Mouse (Mus musculus) forebrain, embryonic 11.5 days (tissue): ENCODE results near the gene Dctn2. TPM values are rescaled to one million over a fixed set of nuclear protein-coding genes. Genes with fewer than 3 reads are reported as not detected.

Source experiments
- ATAC-seq: fragments of 200-750 bp; cut with Nextera tagmentation; replicated peaks from 2 replicates; pipeline ENCODE4 v1.8.0; 2017; ENCODE audit warnings: moderate TSS enrichment; ENCODE audit not compliant: low FRiP score
- DNase-seq: peaks from one replicate; pipeline ENCODE4 v3.0.0-alpha.2; 2017; ENCODE audit warnings: low spot score
- H3K27ac ChIP-seq: fragments of 300-500 bp; sonication (generic); 2 replicates; pipeline ENCODE4 v1.5.1; 2014; ENCODE audit warnings: low read depth, low read length
- H3K27me3 ChIP-seq: fragments of 300-500 bp; sonication (generic); 2 replicates; pipeline ENCODE4 v1.6.1; 2014; ENCODE audit warnings: mild to moderate bottlenecking, low read length, mixed read lengths; ENCODE audit not compliant: control insufficient read depth, insufficient read depth
- H3K36me3 ChIP-seq: fragments of 300-500 bp; sonication (generic); 2 replicates; pipeline ENCODE4 v1.6.1; 2014; ENCODE audit warnings: mild to moderate bottlenecking, low read length, moderate library complexity, mixed read lengths; ENCODE audit not compliant: control insufficient read depth, insufficient read depth
- H3K4me1 ChIP-seq: fragments of 300-500 bp; sonication (generic); replicated peaks from 2 replicates; pipeline ENCODE4 v1.6.1; 2014; ENCODE audit warnings: low read length, mixed read lengths; ENCODE audit not compliant: control insufficient read depth, insufficient read depth
- H3K4me2 ChIP-seq: fragments of 300-500 bp; sonication (generic); 2 replicates; pipeline ENCODE4 v1.6.1; 2014; ENCODE audit warnings: low read depth, mild to moderate bottlenecking, low read length, moderate library complexity, mixed read lengths; ENCODE audit not compliant: severe bottlenecking
- H3K4me3 ChIP-seq: fragments of 300-500 bp; sonication (generic); 2 replicates; pipeline ENCODE4 v1.5.1; 2014; ENCODE audit warnings: low read depth, low read length
- H3K9ac ChIP-seq: fragments of 300-500 bp; sonication (generic); 2 replicates; pipeline ENCODE4 v1.6.1; 2014; ENCODE audit warnings: low read length
- H3K9me3 ChIP-seq: fragments of 300-500 bp; sonication (generic); 2 replicates; pipeline ENCODE4 v1.6.1; 2016; ENCODE audit warnings: low read length, mixed read lengths; ENCODE audit not compliant: control insufficient read depth
- WGBS: fragments of 180-500 bp; shearing (Covaris S2); extraction: QIAGEN DNeasy Blood & Tissue Kit; methylation state at CpG from one replicate; pipeline ENCODE4 v1.1.7; 2014; 5-methylcytosine and 5-hydroxymethylcytosine counted together
- polyA plus RNA-seq: library from polyadenylated mRNA; unstranded; fragments of >200 nt; fragmentation: Nextera tagmentation; extraction: Ambion mirVana; gene quantifications from 2 replicates; pipeline ENCODE4 v1.2.1, GENCODE M21; 2014

Gene Dctn2
- polyA plus RNA-seq, 1 experiment from 2014 or later: 202 TPM

DNA sequence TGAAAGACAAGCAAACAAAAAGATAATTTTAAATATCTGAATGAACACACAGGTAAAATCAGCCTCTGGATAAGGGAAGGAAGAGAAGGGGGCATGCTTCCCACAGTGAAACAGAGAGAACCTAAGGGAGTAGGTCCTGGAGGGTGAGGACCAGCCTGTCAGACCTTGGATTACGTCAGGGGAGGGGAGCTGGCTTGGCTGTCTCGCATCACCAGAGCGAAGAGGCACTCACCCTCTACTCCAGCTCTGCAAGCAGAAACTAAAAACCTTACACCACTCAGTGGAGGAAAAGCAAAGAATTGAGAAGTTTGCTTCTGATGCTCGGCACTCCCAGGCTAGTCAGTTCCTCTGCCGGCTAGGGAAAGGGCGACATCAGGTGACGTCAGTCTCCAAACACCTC is 53.8 kb downstream of the Dctn2 start:
- no peaks in the 10 kb centered on the region for H3K9me3 ChIP-seq
- no peak overlapping the region for H3K27ac ChIP-seq
- no peak overlapping the region for H3K4me3 ChIP-seq
- DNase-seq (no peak), ATAC-seq (no peak)
- no peaks in the 10 kb centered on the region for H3K4me1 ChIP-seq
- H3K36me3 ChIP-seq: no peaks in the 10 kb centered on the region
- WGBS: 87% methylated on average over 7 of the region's 7 CpGs
- peaks cover 10% of the 10 kb centered on the region for H3K27me3 ChIP-seq
- H3K4me2 ChIP-seq: no peak overlapping the region
- H3K9ac ChIP-seq: no peak overlapping the region

- no peaks in the 10 kb centered on the region for H3K36me3 ChIP-seq
- no peak for ATAC-seq
- 81% methylated on average over 3 of the region's 3 CpGs for WGBS
- H3K9ac ChIP-seq: no peak within 1 kb of the TSS
- no peak within 1 kb of the TSS for H3K27ac ChIP-seq
- H3K4me1 ChIP-seq: peaks cover 8% of the 10 kb centered on the region
- no peak within 1 kb of the TSS for H3K4me2 ChIP-seq
- H3K27me3 ChIP-seq: peaks cover 26% of the 10 kb centered on the region
- no peak within 1 kb of the TSS for H3K4me3 ChIP-seq
- DNase-seq: no peak
- H3K9me3 ChIP-seq: no peaks in the 10 kb centered on the region
Observed at GRCm38 (mm10) chr10:127321621-127322020, 55.5 kb downstream of the Dctn2 start, which contains the start of gene Arhgap9. Arhgap9 (plus strand) TSS chr10:127321964.

DNA sequence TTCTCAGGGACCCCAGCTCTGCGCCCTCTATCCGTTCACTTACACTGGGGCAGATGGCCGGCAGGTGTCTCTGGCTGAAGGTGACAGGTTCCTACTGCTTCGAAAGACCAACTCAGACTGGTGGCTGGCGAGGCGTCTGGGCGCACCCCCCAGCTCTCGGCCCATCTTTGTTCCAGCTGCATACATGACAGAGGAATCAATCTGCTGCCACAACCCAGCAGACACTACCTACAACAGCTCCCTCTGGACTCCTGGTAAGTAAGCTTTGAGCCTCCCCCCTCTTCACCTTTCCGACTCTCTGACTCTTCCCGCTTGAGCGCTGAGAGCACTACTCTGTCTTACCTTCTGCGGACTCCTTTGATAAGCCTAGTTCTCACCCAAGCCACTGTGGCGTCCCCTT is 56.0 kb downstream of the Dctn2 start:
- no peak for DNase-seq
- ATAC-seq: no peak
- 68% methylated on average over 13 of the region's 13 CpGs for WGBS
- Histone ChIP-seq H3K4me3 (no peak overlapping the region), H3K9ac (no peak overlapping the region), H3K4me2 (no peak overlapping the region), H3K36me3 (no peaks in the 10 kb centered on the region), H3K4me1 (peaks cover 11% of the 10 kb centered on the region), H3K27ac (no peak overlapping the region), H3K9me3 (no peaks in the 10 kb centered on the region; the same call in 1 of the 2 replicates), H3K27me3 (peaks cover 32% of the 10 kb centered on the region)

GRCm38 (mm10) chr10:127322669-127323068 is 56.5 kb downstream of the Dctn2 start:
- Histone ChIP-seq H3K27me3 (peaks cover 37% of the 10 kb centered on the region), H3K36me3 (no peaks in the 10 kb centered on the region), H3K4me1 (peaks cover 11% of the 10 kb centered on the region), H3K9me3 (no peaks in the 10 kb centered on the region; the same call in 1 of the 2 replicates), H3K9ac (no peak overlapping the region), H3K4me3 (no peak overlapping the region), H3K27ac (no peak overlapping the region), H3K4me2 (no peak overlapping the region)
- ATAC-seq: no peak
- no peak for DNase-seq
- 85% methylated on average over 4 of the region's 4 CpGs for WGBS

DNA sequence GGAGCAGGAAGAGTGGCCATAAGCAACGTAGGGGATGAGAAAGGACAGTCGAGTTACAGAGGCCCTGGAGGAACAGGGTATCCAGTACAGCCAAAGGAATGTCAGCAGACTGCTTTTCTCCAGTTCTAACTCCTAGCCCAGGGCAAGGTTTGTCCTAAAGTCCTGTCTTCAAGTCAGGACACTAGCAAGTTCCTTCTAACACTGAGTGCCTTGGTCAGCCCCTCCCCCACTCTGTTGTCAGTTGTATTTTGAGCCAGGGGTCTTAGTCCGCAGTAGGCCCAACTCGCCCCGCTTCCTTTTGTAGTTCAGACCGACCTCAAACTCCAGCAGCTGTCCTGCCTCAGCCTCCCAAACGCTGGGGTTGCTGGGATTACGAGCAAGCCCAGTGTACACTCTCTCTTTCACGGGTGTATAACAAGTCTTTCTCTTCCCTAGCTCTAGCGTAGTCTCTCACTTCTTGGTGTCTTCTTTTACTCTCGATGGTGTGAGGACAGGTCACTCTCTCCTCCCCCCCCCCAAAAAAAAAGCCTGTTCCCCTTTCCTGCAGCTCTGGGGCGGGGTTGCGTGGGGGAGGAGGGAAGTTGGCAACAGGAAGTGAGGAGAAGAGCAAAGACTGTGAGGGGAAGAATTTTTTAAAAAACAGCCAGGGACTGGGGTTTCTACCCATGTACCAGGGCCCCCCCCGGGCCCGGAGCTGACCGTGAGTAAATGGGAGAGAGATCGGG is 57.1 kb downstream of the Dctn2 start:
- Histone ChIP-seq H3K9ac (no peak overlapping the region), H3K27ac (no peak overlapping the region), H3K9me3 (no peaks in the 10 kb centered on the region; the same call in 1 of the 2 replicates), H3K4me3 (no peak overlapping the region), H3K4me2 (no peak overlapping the region), H3K27me3 (peaks cover 43% of the 10 kb centered on the region), H3K36me3 (no peaks in the 10 kb centered on the region), H3K4me1 (peaks cover 11% of the 10 kb centered on the region)
- DNase-seq: no peak
- ATAC-seq: no peak
- 80% methylated on average over 17 of the region's 17 CpGs for WGBS

DNA sequence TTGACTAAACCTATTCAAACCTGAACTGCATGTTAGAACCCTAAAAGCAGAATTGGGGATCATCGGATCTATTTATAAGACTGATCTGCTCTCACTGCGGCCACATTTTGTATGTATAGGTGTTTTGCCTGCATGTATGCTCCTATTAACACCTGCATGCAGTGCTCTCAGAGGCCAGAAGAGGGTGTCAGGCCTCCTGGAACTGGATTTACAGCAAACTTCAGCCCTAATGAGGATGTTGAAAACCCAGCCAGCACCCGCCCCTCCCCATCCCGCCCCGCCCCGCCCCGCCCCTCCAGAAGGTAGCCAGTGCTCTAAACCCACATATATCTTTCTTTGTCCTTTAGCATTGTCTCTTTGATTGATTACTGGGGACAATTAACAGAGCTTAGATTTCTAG is 58.3 kb downstream of the Dctn2 start:
- ATAC-seq (no peak), DNase-seq (peak; percentile 70)
- no peak overlapping the region for H3K4me3 ChIP-seq
- peaks cover 11% of the 10 kb centered on the region for H3K4me1 ChIP-seq
- H3K9me3 ChIP-seq: no peaks in the 10 kb centered on the region; the same call in 1 of the 2 replicates
- H3K27me3 ChIP-seq: peaks cover 51% of the 10 kb centered on the region
- no peak overlapping the region for H3K27ac ChIP-seq
- no peaks in the 10 kb centered on the region for H3K36me3 ChIP-seq
- WGBS: 9% methylated on average over 7 of the region's 7 CpGs
- H3K9ac ChIP-seq: no peak overlapping the region
- no peak overlapping the region for H3K4me2 ChIP-seq

- no peaks in the 10 kb centered on the region; the same call in 1 of the 2 replicates for H3K9me3 ChIP-seq
- H3K4me1 ChIP-seq: peaks cover 11% of the 10 kb centered on the region
- ATAC-seq (no peak), DNase-seq (no peak)
- H3K27ac ChIP-seq: no peak overlapping the region
- 0 out of 2 replicates have a peak overlapping the region, but pooled peaks have one; percentile 28 for H3K4me3 ChIP-seq
- no peaks in the 10 kb centered on the region for H3K36me3 ChIP-seq
- peak overlapping the region; percentile 29 for H3K9ac ChIP-seq
- no peak overlapping the region for H3K4me2 ChIP-seq
- peaks cover 53% of the 10 kb centered on the region for H3K27me3 ChIP-seq
- WGBS: 25% methylated on average over 14 of the region's 14 CpGs
Observed at GRCm38 (mm10) chr10:127325454-127326016, 59.4 kb downstream of the Dctn2 start.

DNA sequence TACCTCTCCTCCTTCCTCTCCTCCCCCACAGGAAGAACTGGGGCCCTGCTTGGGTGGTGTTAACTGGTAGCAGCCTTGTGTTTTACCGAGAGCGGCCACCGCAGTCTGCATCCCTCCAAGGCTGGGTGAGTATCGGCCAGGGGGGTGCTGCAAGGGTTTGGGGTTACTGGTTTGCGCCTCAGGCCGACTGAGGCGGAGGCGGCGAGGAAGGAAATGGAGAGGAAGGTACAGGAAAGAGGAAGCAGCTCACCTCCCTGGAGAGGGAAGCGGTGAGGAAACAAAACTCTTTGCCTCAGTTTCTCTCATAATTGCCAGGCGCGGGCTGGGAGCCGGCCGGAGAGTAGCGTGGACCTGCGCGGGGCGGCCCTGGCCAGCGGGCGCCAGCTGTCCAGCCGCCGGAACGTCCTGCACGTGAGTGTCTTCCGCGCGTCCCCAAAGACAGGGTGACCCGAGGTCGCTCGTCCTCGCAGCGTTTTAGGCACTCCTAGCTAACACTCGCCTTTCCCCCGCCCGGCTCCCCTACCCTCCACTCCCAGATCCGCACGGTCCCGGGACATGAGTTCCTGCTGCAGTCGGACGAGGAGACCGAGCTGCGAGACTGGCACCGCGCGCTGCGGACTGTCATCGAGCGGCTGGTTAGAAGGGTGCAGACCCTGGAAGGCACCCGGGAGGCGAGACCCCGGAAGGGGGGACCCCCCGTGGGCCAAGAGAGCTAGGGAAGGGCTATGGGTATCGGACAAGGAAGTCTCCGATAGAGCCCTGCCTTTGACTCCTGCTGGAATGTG is 60.0 kb downstream of the Dctn2 start:
- Histone ChIP-seq H3K27me3 (peaks cover 53% of the 10 kb centered on the region), H3K27ac (no peak overlapping the region), H3K9ac (peak overlapping the region; percentile 29), H3K36me3 (no peaks in the 10 kb centered on the region), H3K4me2 (peak overlapping the region; percentile 57), H3K4me3 (peak overlapping the region; percentile 28), H3K4me1 (peaks cover 11% of the 10 kb centered on the region), H3K9me3 (no peaks in the 10 kb centered on the region; the same call in 1 of the 2 replicates)
- WGBS: under 1% methylated on average over 54 of the region's 54 CpGs
- DNase-seq (peak; percentile 71), ATAC-seq (0 out of 2 replicates have a peak, but pooled peaks have one; percentile 32)
